Mouse (Mus musculus) heart, postnatal 0 days (tissue): ENCODE measurements around the gene Rnf186. TPM values are rescaled to one million over a fixed set of nuclear protein-coding genes. Genes with fewer than 3 reads are reported as not detected.

Experiments
- ATAC-seq: fragments of 200-750 bp; cut with Nextera tagmentation; 2 replicates; pipeline ENCODE4 v1.8.0; 2017; ENCODE audit warnings: low read depth, moderate number of reproducible peaks, moderate library complexity; ENCODE audit not compliant: insufficient read depth
- DNase-seq: peaks from one replicate; pipeline ENCODE4 v3.0.0-alpha.2; 2016; ENCODE audit warnings: low spot score
- H3K27ac ChIP-seq: fragments of 300-500 bp; sonication (generic); 2 replicates; pipeline ENCODE4 v1.5.1; 2014; ENCODE audit warnings: low read depth, mild to moderate bottlenecking
- H3K27me3 ChIP-seq: fragments of 300-500 bp; sonication (generic); 2 replicates; pipeline ENCODE4 v1.6.1; 2014; ENCODE audit warnings: low read length, mixed read lengths; ENCODE audit not compliant: control insufficient read depth, insufficient read depth
- H3K36me3 ChIP-seq: fragments of 300-500 bp; sonication (generic); replicated peaks from 2 replicates; pipeline ENCODE4 v1.6.1; 2014; ENCODE audit warnings: low read length, mixed read lengths; ENCODE audit not compliant: control insufficient read depth, insufficient read depth
- H3K4me1 ChIP-seq: fragments of 300-500 bp; sonication (generic); 2 replicates; pipeline ENCODE4 v1.6.1; 2014; ENCODE audit warnings: antibody characterized with exemption; ENCODE audit not compliant: control insufficient read depth, insufficient read depth
- H3K4me2 ChIP-seq: fragments of 300-500 bp; sonication (generic); 2 replicates; pipeline ENCODE4 v1.6.1; 2014; ENCODE audit warnings: low read depth, mild to moderate bottlenecking, low read length, moderate library complexity
- H3K4me3 ChIP-seq: fragments of 300-500 bp; sonication (generic); 2 replicates; pipeline ENCODE4 v1.5.1; 2014; ENCODE audit warnings: low read depth, low read length
- H3K9ac ChIP-seq: fragments of 300-500 bp; sonication (generic); replicated peaks from 2 replicates; pipeline ENCODE4 v1.6.1; 2014; ENCODE audit warnings: low read depth, low read length, mixed read lengths
- H3K9me3 ChIP-seq: fragments of 300-500 bp; sonication (generic); replicated peaks from 2 replicates; pipeline ENCODE4 v1.6.1; 2016; ENCODE audit warnings: low read length; ENCODE audit not compliant: control insufficient read depth
- CTCF ChIP-seq: IDR thresholded peaks from 2 replicates; pipeline ENCODE4 v1.5.1; 2016; ENCODE audit warnings: antibody characterized with exemption, control low read depth, low read depth
- EP300 ChIP-seq: IDR thresholded peaks from 2 replicates; pipeline ENCODE4 v1.6.1; 2016; ENCODE audit warnings: antibody characterized with exemption, low read depth
- WGBS: fragments of 180-500 bp; shearing (Covaris S2); extraction: QIAGEN DNeasy Blood & Tissue Kit; methylation state at CpG from one replicate; pipeline ENCODE4 v1.1.7; 2014; 5-methylcytosine and 5-hydroxymethylcytosine counted together
- polyA plus RNA-seq: library from polyadenylated mRNA; unstranded; fragments of >200 nt; fragmentation: Nextera tagmentation; extraction: Ambion mirVana; gene quantifications from 2 replicates; pipeline ENCODE4 v1.2.1, GENCODE M21; 2015
- total RNA-seq: library from RNA; depleted of rRNA; stranded (reverse); fragments of >200 nt; gene quantifications from 2 replicates; pipeline ENCODE4 v1.2.3, GENCODE M21; 2014; ENCODE audit warnings: low replicate concordance

Gene Rnf186
- total and polyA plus RNA-seq, 2 experiments from 2014 or later, result not detected

- DNase-seq (no peak), ATAC-seq (no peak)
- Histone ChIP-seq H3K27me3 (no peaks in the 10 kb centered on the region), H3K9ac (no peak overlapping the region), H3K4me2 (no peak overlapping the region), H3K4me1 (peaks cover 15% of the 10 kb centered on the region; the same call in 1 of the 2 replicates), H3K36me3 (no peaks in the 10 kb centered on the region), H3K9me3 (no peaks in the 10 kb centered on the region), H3K4me3 (no peak overlapping the region), H3K27ac (no peak overlapping the region)
- TF ChIP-seq CTCF (no peak), EP300 (no peak)
- 54% methylated on average over 6 of the region's 6 CpGs for WGBS
Measured at GRCm38 (mm10) chr4:138976046-138976445, 9.1 kb downstream of the Rnf186 start.

- no peaks in the 10 kb centered on the region for H3K36me3 ChIP-seq
- no peak overlapping the region for H3K4me3 ChIP-seq
- no peak overlapping the region for H3K27ac ChIP-seq
- no peak overlapping the region for H3K9ac ChIP-seq
- H3K27me3 ChIP-seq, result no peaks in the 10 kb centered on the region
- TF ChIP-seq CTCF, result no peak
- no peak for TF ChIP-seq EP300
- no peaks in the 10 kb centered on the region for H3K9me3 ChIP-seq
- H3K4me1 ChIP-seq, result no peaks in the 10 kb centered on the region
- no peak overlapping the region for H3K4me2 ChIP-seq
- DNase-seq (no peak), ATAC-seq (no peak)
- WGBS, result 89% methylated on average over 8 of the region's 8 CpGs
Measured at GRCm38 (mm10) chr4:138980021-138980420, 13.1 kb downstream of the Rnf186 start.

- H3K4me1 ChIP-seq, result no peaks in the 10 kb centered on the region
- H3K4me2 ChIP-seq, result no peak overlapping the region
- H3K9me3 ChIP-seq, result no peaks in the 10 kb centered on the region
- H3K27ac ChIP-seq, result no peak overlapping the region
- no peaks in the 10 kb centered on the region for H3K27me3 ChIP-seq
- WGBS, result 25% methylated on average over 12 of the region's 12 CpGs
- DNase-seq (no peak), ATAC-seq (no peak)
- no peak overlapping the region for H3K4me3 ChIP-seq
- no peaks in the 10 kb centered on the region for H3K36me3 ChIP-seq
- H3K9ac ChIP-seq, result no peak overlapping the region
- TF ChIP-seq EP300 (no peak), CTCF (no peak)
Measured at GRCm38 (mm10) chr4:138980771-138981420, 14.0 kb downstream of the Rnf186 start.

GRCm38 (mm10) chr4:138983422-138983821 is 16.5 kb downstream of the Rnf186 start:
- Histone ChIP-seq H3K4me3 (no peak overlapping the region), H3K36me3 (no peaks in the 10 kb centered on the region), H3K9ac (no peak overlapping the region), H3K9me3 (no peaks in the 10 kb centered on the region), H3K4me1 (no peaks in the 10 kb centered on the region; the same call in 1 of the 2 replicates), H3K27me3 (no peaks in the 10 kb centered on the region), H3K27ac (no peak overlapping the region), H3K4me2 (no peak overlapping the region)
- ATAC-seq (no peak), DNase-seq (no peak)
- TF ChIP-seq CTCF, result no peak
- TF ChIP-seq EP300, result no peak
- WGBS, result 75% methylated on average over 3 of the region's 3 CpGs

GRCm38 (mm10) chr4:138984744-138985143 is 17.8 kb downstream of the Rnf186 start:
- ATAC-seq, result no peak
- WGBS, result 70% methylated on average over 7 of the region's 7 CpGs
- no peak overlapping the region for H3K4me3 ChIP-seq
- H3K4me1 ChIP-seq, result no peaks in the 10 kb centered on the region; the same call in 1 of the 2 replicates
- no peak for DNase-seq
- no peaks in the 10 kb centered on the region for H3K9me3 ChIP-seq
- H3K9ac ChIP-seq, result no peak overlapping the region
- no peaks in the 10 kb centered on the region for H3K36me3 ChIP-seq
- H3K4me2 ChIP-seq, result no peak overlapping the region
- no peaks in the 10 kb centered on the region for H3K27me3 ChIP-seq
- TF ChIP-seq EP300, result no peak
- peak; percentile 20; the same call in 1 of the 2 replicates for TF ChIP-seq CTCF
- H3K27ac ChIP-seq, result no peak overlapping the region

- Histone ChIP-seq H3K36me3 (no peaks in the 10 kb centered on the region), H3K27ac (no peak overlapping the region), H3K4me1 (no peaks in the 10 kb centered on the region; the same call in 1 of the 2 replicates), H3K4me3 (no peak overlapping the region), H3K27me3 (no peaks in the 10 kb centered on the region), H3K4me2 (no peak overlapping the region), H3K9ac (no peak overlapping the region), H3K9me3 (no peaks in the 10 kb centered on the region)
- DNase-seq (no peak), ATAC-seq (no peak)
- no peak for TF ChIP-seq CTCF
- no peak for TF ChIP-seq EP300
- 60% methylated on average over 5 of the region's 5 CpGs for WGBS
Measured at GRCm38 (mm10) chr4:138986280-138986679, 19.4 kb downstream of the Rnf186 start.
